Mouse (Mus musculus): ENCODE results near the gene Sstr5. TPM values are rescaled to one million over a fixed set of nuclear protein-coding genes. Genes with fewer than 3 reads are reported as not detected.

Gene Sstr5
- total RNA-seq (2023): not detected

GRCm38 (mm10) chr17:25497013-25497412, at the start of gene Sstr5:
Gene Sstr5 (minus strand): TSS chr17:25497288.

GRCm38 (mm10) chr17:25454272-25454671, 42.8 kb downstream of the Sstr5 start, which contains the start of gene Tekt4:
Gene Tekt4 (plus strand): TSS chr17:25454615.

Other genes starting within 250 kb of the Sstr5 start
- gene Baiap3, start 240.9 kb downstream of the Sstr5 start, total RNA-seq (2023): 5.7 TPM
- gene Ube2i, start 222.7 kb downstream of the Sstr5 start, total RNA-seq (2023): 448 TPM
- 1.1 TPM for gene Prss34, start 198.9 kb downstream of the Sstr5 start, total RNA-seq (2023)
- gene Prss28, start 188.6 kb downstream of the Sstr5 start, total RNA-seq (2023): not detected
- not detected for gene Prss29, start 178.6 kb downstream of the Sstr5 start, total RNA-seq (2023)
- gene Tpsab1, start 151.7 kb downstream of the Sstr5 start, total RNA-seq (2023): not detected
- gene Tpsb2, start 131.0 kb downstream of the Sstr5 start, total RNA-seq (2023): not detected
- not detected for gene Tpsg1, start 128.0 kb downstream of the Sstr5 start, total RNA-seq (2023)
- gene Cacna1h, start 63.5 kb downstream of the Sstr5 start, total RNA-seq (2023): 1.1 TPM
- gene Tekt4, start 42.7 kb downstream of the Sstr5 start, total RNA-seq (2023): not detected
- gene Sox8, start 73.4 kb upstream of the Sstr5 start, total RNA-seq (2023): not detected
- 36.5 TPM for gene Lmf1, start 81.8 kb upstream of the Sstr5 start, total RNA-seq (2023)
- gene Gng13, start 219.9 kb upstream of the Sstr5 start, total RNA-seq (2023): not detected
- 6.9 TPM for gene Chtf18, start 230.1 kb upstream of the Sstr5 start, total RNA-seq (2023)
- 4.1 TPM for gene Rpusd1, start 230.4 kb upstream of the Sstr5 start, total RNA-seq (2023)
- not detected for gene Mslnl, start 238.8 kb upstream of the Sstr5 start, total RNA-seq (2023)

Data from CD4-positive naive resting alpha-beta T cell, adult 76 days (primary cell).